Mouse (Mus musculus) liver, adult (tissue): Measurements from ENCODE around the gene Casp4.

Experiments
- GATA4 ChIP-seq: IDR thresholded peaks from 2 replicates; pipeline ENCODE4 v1.6.1; 2014; ENCODE audit warnings: mild to moderate bottlenecking, low read length; ENCODE audit not compliant: insufficient replicate concordance

Casp4 gene

DNA sequence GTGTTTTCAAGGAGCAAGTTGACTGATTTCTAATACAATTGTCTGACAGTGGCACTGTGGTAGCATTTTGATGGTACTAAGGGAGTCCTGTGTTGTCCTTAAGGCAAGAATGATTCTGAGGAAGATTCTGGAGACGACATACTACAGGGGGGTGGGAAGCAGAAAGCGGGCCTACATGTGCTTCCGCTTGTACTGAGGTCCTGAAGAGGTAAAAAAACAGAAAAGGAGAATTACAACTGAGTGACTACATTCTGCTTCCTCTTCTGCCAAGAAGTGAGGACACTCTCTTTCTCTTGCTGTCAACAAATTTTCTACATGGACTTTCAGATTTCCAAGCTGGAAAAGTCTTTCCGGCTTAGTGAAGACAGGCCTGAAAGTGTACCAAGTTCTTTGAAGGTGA lies 35.5 kb downstream of the Casp4 start:
- TF ChIP-seq GATA4: no peak

DNA sequence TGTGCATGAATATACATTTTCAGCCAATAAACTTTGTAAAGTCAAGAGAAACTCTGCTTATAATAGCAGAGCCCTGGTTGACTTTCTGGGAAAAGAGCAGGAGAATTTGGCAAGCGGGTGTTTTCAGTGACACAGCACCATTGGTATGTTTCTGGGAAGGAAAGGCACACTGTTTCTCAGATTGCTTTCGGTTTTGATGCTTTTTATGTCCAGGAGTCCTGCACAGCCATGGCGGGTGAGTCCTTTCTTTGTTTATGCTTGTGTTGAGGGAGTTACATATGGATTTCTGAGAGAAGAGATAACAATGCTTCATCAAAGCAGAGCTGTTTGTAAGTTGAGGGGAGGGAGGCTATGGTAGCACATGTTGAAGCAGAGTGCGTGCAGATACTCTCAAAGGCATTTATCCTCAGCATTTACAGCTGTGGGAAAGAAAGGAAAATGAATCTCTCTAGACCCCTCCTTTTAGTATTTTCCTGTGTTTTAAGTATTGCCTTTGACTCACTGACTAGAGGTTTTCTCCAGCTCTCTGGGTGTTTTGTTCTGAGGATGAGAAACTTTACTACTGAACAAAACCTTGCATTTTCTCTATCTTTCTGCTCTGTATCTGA lies 36.8 kb downstream of the Casp4 start, which contains the start of gene Casp12:
TSS of gene Casp12 (plus strand) at position 140 of the 608 bp plus-strand sequence.
- TF ChIP-seq GATA4: no peak

DNA sequence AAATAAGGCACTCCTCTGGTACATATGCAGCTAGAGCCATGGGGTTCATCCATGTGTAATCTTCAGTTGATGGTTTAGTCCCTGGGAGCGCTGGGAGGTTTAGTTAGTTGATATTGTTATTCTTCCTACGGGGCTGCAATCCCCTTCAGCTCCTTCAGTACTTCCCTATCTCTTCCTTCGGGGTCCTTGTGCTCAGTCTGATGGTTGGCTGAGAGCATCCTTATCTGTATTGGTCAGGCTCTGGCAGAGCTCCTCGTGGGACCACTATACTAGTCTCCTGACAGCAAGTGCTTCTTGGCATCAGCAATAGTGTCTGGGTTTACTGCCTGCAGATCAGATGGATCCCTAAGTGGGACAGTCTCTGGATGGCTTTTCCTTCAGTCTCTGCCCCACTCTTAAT lies 38.8 kb downstream of the Casp4 start:
- no peak for TF ChIP-seq GATA4

DNA sequence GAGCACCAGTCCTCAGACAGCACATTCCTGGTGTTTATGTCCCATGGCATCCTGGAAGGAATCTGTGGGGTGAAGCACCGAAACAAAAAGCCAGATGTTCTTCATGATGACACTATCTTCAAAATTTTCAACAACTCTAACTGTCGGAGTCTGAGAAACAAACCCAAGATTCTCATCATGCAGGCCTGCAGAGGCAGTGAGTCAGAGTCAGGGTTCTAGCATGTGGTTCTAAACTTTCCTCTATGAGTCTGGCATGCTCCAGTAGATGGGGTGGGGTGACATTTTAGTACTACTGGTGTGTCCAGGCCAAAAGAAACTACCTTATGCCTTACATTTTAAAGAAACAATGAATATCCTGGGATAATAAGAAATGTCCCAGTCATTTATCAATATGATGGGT lies 45.0 kb downstream of the Casp4 start:
- no peak for TF ChIP-seq GATA4

DNA sequence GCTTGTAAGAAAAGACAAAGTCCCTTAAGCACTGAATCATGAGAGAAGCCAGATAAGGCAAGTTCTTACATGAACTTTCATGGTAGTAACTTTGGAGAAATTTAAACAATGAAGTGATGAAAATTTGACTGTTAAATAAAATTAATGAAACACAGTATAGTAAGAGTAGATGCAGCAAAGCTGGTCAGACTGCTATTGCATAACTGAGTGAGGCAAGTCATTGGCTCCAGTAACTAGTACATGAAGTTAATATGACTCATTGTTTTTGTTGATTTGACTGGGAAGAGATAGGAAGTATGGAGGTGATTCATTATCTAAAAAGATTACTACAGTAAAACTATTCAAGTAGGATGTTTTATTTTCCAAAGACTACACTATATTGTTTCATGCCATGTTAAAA lies 48.2 kb downstream of the Casp4 start:
- no peak for TF ChIP-seq GATA4
